Mouse (Mus musculus) layer of hippocampus, postnatal 36 days (tissue): ENCODE measurements around the gene Olfr437. TPM values are rescaled to one million over a fixed set of nuclear protein-coding genes. Genes with fewer than 3 reads are reported as not detected.
"Not testable (repeated sequence)": the region's sequence is repeated elsewhere in the genome, so short reads cannot be mapped to it uniquely, and the experiment has no call there.

ENCODE experiments used
- DNase-seq, 2 experiments: peaks; one replicate each; pipeline ENCODE4 v3.0.0; 2022
- total RNA-seq, 2 experiments: library from RNA; stranded (reverse); gene quantifications; 2 replicates each; pipeline ENCODE4 v1.2.3; 2021

Gene Olfr437
- total RNA-seq = not detected

DNA sequence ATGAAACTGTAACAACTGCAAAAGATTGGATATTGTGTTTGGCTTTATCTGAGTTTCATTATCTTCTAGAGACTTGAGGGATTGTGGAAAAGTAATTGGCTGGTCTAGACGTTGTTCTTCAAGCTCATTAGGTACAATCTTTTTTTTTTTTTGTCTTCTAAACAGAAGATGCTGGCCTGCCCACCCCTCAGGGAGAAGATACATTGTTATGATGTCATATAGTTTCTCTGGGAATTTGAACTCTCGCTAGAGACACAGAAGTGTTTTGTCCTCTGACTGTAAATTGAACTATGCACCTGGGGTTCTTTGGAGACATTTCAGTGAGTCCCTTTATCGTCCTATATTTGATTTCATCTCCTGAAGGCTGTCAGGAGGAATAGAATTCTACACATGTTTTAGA lies at the start of gene Olfr437:
TSS of gene Olfr437 (plus strand) at position 301 of the 400 bp plus-strand sequence.
- no peak for DNase-seq

DNA sequence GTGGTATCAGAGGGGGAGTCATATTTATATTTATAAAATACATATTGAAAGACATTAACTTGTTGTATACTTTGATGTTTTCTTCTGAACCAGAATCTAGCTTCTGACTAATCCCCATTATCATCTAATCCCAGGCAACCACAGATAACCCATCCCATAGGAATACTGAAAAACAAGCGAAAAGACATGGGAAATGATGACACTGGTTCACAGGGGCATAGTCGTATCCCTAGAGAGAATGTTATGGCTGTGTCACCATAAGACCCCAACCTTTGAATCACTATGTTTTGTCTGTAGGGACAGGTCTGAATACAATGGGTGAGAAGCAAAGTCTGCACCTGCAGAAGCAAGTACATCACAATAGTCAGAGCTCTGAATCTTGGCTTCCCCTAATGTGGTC lies 16.8 kb upstream of the Olfr437 start, which contains the start of gene Olfr237-ps1:
TSS of gene Olfr237-ps1 (plus strand) at position 301 of the 400 bp plus-strand sequence.
- not testable (repeated sequence) for DNase-seq

DNA sequence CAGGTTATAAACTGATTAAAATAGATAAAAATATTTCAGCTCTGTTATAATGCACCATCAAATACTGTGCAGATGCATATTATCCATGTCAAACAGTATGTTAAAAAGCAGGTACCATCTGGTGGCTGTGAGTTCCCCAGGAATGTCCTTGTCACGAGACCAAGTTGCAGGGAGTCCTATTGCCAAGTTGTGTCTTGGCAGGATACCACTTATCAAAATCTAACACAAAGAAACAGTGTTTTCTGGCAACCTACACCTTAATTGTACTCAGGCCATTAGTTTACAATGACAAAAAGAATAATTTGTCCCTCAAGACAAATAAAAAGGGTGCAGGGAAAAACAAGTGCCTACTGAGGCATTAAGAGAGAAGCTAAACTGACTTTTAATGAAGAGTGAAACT lies 3.6 kb upstream of the Olfr437 start:
- DNase-seq = no peak

DNA sequence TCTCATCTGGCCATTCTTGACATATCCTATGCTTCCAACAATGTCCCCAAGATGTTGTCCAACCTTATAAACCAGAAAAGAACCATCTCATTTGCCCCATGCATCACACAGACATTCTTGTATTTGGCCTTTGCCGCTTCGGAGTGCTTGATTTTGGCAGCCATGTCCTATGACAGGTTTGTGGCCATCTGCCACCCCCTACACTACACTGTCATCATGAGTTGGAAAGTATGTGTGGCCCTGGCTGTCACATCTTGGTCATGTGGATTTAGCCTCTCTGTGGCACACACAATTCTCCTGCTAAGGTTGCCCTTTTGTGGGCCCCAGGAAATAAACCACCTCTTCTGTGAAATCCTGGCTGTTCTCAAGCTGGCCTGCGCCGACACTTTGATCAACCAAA lies 4.2 kb downstream of the Olfr437 start:
- no peak for DNase-seq

DNA sequence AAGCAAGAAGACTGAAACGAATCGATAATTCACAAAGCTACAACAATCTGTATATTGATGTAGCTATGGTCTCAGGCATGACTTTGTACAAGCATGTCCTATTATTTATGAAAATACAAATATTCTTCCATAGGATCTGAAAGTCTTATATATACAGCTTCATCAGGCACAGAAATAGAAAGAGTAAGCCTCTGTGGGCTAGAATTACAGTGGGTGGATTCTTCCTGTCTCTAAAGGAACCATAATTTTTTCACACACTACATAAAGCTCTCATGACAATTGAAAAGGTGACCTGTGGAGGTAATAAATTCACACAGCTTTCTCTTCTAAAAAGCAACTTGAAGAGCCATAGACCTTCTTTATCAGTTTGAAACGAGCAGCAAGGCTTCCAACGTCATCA lies 8.8 kb downstream of the Olfr437 start, which contains the start of gene Olfr13:
TSS of gene Olfr13 (plus strand) at position 301 of the 400 bp plus-strand sequence.
- DNase-seq = no peak

DNA sequence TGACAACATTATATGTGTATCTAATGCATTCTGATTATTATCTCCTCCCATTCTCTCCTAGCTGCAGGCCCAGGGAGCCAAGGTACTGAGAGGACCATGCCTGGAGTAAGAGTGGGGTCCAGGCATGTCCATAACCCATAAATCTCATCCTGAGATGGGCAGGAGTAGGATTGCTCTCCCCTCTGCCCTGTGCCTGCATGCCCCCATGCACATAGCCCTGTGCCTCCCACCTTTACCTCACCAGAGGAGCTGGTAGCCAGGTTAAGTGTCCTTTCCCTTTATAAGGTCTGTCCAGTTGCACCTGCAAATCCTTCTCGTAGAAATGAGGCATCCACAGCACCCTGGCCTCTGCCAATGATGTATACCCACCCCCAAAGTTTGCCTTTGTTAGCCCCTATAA lies 15.0 kb downstream of the Olfr437 start:
- DNase-seq = no peak

DNA sequence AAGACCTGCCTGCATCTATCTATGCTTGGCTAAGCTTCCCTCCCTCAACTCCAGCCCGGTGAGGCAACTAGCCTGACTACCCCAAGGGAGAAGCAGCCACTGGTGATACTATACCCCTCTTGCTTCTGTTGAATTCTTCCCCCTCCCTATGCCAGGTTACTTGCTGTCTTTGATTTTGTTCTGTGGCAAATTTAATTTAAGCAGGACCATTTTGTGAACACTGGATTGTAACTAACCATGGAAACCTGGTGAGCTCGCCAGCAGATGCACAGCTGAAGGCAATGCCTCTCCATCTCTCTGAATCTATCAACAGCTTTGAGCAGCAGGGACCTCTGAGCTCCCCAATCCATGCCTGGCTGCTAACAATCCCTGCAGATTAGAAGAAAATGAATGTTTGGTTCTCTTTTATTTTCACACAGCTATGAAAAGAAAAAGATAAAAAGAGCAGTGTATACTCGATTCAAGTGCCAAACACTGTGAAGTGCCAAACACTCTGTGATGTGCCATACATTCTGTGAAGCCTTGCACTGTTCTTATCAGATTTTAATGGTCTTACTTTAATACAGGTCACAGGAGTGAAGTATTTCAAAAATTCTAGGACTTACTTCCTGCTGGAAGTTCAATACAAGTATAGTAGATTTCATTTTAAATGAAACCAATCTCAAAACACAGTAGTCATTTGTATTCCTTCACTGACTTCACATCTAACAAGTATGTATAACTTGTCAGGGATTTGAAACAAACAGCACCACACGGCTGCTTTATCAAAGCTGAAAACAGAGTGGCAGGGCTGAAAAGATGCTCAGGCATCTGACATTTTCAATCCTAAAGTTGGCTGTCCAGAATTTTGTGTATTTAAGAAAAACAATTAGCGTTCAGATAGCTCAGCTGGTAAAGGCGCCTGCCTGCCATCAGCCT lies 15.8 kb downstream of the Olfr437 start:
- DNase-seq = no peak

DNA sequence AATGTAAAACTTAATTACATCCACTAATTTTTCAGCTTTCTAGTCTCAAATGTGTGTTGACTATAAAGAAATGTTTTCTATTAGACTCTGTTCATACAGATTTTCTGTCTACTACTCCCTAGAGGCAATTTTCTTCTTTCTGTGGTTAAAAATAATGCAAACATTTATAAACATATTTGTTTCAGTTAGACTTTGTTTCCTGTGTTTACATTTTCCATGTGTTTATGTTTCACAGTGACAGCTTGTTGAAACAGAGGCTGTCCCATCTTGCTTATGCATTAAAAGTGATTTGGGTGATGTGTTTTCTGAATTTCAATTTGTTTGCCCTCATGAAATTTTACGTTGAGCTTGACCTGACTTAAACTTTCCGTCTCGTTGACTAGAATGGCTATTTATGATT lies 27.9 kb downstream of the Olfr437 start:
- DNase-seq = no peak

DNA sequence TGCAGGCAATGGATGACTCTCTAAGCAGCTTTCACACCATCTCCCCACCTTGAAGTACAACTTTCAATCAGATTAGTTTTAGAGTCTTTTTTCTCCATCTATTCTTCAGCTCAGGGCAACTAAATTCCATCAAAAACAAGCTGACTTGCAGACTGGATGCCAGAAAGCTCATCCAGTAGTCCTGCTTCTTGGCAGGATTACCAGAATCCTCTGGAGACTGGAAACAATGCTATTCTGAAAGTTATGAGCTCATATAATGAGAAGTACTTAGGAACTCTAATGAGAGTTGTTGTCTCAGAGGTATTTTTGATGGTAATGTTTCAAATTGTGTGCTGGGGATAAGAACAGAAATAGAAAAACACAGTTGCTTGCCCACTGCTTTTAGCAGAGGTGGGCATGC lies 33.7 kb downstream of the Olfr437 start, which contains the start of gene Olfr435:
TSS of gene Olfr435 (plus strand) at position 366 of the 400 bp plus-strand sequence.
- no peak for DNase-seq

DNA sequence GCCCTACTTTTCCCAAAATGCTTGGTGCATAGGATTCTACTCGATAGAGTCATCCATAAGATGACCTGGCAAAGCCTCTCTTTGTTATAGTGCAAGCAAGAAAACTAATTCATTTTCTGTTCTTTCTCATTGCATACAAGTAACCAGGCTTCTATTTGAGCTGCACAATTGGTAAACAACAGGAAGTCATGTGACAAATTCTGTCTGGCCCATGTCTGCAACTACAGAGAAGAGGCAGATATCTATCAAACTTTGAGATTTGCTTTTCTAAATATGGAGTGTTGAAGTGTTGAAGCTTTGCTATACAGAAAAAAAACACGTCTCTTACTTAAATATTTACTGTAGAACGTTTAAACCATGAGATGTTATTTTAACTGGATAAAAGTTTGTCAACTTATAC lies 35.0 kb downstream of the Olfr437 start:
- DNase-seq = no peak

DNA sequence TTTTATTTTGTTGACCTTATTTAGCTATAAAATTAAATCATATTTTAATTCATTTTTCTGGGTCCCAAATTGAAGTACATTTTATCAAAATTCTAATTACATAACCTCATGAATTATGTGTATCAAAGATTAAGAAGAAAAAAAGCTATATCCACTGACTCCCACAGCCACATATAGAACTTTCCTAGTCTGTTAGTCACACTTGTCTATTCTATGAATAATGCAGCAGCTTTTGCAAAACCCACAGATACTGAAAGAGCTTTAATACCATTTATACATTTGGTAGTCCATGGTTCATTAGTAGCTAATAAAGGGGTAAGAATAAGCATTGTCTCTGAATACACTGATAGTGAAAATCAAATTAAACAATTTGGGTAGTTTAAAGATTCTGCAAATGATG lies 39.7 kb downstream of the Olfr437 start:
- DNase-seq = no peak

DNA sequence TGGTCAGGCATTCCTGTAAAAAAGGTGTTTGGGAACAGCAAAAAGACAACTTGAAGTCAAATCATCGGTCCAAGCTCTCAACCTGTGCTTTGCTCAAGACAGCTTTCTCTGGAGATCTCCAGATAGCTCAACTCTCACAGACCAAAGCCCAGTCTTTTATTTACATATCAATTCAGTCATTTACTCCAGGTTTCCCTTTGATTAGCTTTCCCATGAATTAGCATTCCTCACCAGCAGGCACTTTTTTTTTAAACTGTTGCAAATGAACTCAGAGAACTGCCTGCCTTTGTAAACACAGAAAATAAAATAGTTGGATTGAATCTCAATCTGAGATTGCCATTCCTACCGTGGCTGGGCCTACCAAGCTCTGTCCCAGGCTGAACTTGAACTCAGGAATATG lies 42.3 kb downstream of the Olfr437 start:
- DNase-seq = no peak

DNA sequence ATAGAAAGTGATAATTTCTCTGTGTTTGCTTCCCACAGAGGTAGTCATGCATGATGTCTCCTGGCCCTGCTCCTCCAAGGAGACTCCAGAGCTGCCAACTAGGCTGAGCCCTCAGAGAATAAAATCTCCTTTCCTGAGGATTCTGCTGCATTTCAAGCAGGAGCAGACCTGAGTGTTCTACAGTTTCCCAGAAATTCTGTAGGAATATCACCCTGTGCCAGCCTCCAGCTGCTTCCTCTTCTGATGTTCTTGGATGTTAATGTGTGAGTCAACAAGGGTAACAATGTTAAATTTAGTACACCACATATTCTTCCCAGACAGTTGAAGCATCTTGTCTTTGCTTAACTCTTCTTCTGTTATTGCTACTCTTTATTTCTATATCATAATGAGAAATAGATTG lies 49.8 kb downstream of the Olfr437 start, which contains the start of gene Olfr434:
TSS of gene Olfr434 (plus strand) at position 149 of the 400 bp plus-strand sequence.
- not testable (repeated sequence) for DNase-seq

Other genes with a start within 250 kb of the Olfr437 start
- gene Olfr446, start 241.9 kb upstream of the Olfr437 start, total RNA-seq = not detected
- not detected for gene Olfr444, start 214.2 kb upstream of the Olfr437 start, total RNA-seq
- gene Olfr441, start 56.9 kb upstream of the Olfr437 start, total RNA-seq = not detected
- gene Olfr237-ps1, start 16.7 kb upstream of the Olfr437 start, total RNA-seq = not detected
- gene Olfr13, start 8.9 kb downstream of the Olfr437 start, total RNA-seq = not detected
- not detected for gene Olfr435, start 33.9 kb downstream of the Olfr437 start, total RNA-seq
- not detected for gene Olfr434, start 49.7 kb downstream of the Olfr437 start, total RNA-seq
- gene Olfr47, start 68.2 kb downstream of the Olfr437 start, total RNA-seq = not detected
- 1 to 10 TPM; 2.4 to 2.7 TPM for gene Arhgef5, start 102.3 kb downstream of the Olfr437 start, total RNA-seq
- not detected for gene Nobox, start 146.3 kb downstream of the Olfr437 start, total RNA-seq